Mouse (Mus musculus): Measurements from ENCODE around the gene Zfp978.
"Not testable (repeated sequence)": the region's sequence is repeated elsewhere in the genome, so short reads cannot be mapped to it uniquely, and the experiment has no call there.

The Zfp978 gene

DNA sequence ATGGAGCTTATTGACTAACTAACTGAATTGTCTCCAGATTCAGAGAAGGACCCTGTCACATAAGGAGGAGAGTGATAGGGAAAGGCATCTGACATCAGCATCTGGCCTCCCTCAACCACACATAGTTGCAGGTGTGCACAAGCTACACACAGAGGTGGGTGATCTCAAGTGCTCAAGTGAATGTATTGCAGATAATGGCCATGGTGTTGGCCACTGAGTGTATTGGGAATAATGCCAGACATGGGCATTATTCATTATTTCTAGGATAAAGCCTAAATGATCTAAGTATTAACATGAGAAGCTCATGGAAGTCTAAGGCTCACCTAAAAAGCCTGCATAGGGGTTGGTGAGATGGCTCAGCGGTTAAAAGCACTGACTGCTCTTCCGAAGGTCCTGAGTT is 10.6 kb upstream of the Zfp978 start:
- peak; percentile 20 to 59 for DNase-seq (ENCODE audit: low spot score in 2 of 2)

DNA sequence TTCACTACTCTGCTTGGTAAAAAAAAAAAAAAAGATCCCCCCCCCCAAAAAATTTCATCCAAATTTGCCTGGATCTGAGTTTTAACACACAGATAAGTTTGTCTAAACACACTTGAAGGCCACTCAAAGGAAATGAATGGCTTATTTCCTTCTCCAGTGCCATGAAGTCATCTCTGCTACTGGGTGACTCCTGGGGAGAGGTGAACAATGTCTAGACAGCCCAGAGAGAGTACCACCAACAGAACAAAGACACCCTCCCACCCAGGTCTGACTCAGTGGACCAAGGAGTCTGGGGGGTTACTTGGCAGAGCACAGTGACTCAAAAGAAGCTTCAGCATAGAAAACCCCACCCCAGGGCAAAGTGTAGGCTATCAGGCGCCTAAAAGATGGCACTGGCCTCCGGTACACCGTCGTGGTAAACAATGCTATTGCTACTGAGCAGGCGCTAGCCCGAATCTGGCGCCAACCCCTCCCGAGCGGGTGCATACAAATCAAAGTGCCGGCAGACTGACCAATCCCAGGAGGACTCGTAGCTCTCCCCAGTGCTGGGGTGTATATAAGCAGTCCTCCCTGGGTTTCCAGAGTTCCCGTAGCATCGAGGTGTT is 9.6 kb upstream of the Zfp978 start:
- DNase-seq (ENCODE audit: low spot score in 2 of 2), result peak; percentile 16 to 62

DNA sequence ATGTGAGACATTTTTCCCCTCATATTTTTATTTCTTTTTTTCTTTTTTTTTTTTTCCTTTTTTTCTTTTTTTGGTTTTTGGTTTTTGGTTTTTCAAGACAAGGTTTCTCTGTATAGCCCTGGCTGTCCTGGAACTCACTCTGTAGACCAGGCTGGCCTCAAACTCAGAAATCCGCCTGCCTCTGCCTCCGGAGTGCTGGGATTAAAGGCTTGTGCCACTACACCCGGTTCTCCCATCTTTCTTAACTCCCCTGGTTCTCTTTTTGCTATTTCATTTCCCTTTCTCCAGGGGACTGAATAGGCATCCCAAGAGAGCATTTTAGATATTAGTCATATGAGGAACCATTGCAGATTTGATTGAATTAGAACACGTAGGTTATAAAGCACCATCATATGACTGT is 7.5 kb upstream of the Zfp978 start:
- not testable (repeated sequence) for DNase-seq (ENCODE audit: low spot score in 2 of 2)

DNA sequence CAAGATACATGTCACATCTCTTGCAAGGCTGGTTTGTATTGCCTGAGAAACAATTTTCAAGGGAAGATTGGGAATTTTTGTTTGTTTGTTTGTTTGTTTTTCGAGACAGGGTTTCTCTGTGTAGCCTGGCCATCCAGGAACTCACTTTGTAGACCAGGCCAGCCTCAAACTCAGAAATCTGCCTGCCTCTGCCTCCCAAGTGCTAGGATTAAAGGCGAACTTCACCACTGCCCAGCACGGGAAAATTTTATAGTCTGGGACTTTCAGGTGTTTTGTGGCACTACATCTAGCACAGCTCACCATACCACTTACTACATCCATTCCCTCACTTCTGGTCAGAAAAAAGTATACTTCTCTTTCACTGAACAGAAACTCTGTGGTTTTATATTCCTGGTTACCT is 5.1 kb upstream of the Zfp978 start:
- DNase-seq (ENCODE audit: low spot score in 2 of 2), result not testable (repeated sequence)

DNA sequence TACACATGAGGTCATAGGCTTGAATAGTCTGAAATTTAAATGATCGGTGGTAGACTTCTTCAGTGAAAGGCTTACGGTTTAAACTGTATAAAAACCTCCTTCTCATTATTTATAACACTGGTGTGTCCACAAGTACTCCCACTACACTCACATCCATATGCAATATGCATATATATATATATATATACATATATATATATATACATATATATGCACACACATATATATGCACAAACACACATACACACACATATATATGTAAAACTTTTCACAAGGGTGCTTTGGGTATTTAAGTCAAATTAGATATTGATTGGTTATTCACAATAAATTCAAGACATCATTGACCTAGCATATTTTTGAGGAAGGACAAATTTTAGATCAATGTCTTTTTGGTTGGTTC is 3.9 kb upstream of the Zfp978 start:
- DNase-seq (ENCODE audit: low spot score in 2 of 2), result not testable (repeated sequence)

DNA sequence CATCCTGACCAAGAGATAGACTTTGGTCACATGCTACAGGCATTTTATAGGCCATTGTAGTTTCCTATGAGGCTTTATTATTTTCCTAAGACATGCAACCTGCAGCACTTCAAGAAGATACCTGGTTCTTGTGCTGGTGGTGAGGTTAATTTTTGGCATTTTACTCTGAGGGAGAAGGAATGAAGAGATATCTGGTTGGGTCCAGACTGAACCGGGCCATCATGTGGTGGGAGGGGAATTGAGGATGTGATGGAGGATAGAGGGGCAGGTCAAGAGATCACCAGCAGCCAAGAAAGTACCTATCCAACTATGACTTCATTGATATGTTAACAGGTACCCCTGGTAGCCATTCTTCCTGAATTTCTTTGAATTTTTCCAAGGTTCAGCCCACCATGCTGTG is 769 bp downstream of the Zfp978 start:
- DNase-seq (ENCODE audit: low spot score in 2 of 2), result not testable (repeated sequence)

DNA sequence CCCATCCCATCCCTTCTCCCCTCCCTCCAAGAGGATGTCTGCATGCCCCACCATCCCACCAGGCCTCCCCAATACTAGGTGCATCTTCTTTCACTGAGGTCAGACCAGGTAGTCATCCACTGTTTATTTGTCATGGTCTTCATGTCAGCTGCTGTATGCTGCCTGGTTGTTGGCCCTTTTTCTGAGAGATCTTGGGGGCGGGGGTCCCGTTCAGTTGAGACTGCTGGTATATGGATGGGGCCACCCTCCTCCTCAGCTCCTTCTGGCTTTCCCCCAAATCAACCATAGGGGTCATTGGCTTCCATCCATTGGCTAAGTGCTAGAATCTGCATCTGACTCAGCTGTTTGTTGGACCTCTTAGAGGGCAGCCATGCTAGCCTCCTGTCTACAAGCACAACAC is 8.5 kb downstream of the Zfp978 start:
- DNase-seq (ENCODE audit: low spot score in 2 of 2), result not testable (repeated sequence)

DNA sequence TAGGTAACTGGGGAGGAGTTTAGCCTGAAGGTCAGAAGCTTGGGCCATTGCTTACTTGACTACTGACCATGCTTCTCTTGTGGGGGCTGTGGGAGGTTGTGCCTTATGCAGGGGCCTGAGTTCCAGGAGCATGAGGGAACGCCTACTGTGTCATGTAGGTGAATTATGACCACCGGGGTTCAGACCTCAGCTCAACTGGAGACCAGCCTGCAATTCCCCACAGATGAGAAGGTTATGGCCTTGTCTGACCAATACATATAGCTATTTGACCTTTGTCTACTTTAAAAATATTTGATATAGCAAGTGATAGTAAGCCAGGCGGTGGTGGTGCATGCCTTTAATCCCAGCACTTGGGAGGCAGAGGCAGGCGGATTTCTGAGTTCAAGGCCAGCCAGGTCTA is 22.1 kb downstream of the Zfp978 start:
- DNase-seq (ENCODE audit: low spot score in 2 of 2), result peak in 1 of 2 experiments; percentile 58

DNA sequence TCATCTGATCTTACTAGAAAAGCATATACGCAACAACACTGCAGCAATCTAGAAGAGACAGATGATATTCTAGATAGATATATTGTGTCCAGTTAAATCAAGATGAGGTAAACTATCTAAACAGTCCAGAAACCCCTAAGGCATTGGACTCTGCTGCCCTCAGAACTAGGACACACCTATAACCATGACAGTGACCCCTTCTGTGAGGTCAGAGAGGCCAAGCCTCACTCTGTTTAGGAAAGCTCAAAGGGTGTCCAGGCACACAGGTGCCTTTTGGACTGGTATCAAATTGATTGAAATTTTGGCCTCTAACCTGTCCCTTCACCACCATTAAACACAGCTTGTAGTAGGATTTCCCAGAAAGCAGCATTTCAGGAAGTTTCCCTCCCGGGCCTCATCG is 36.1 kb downstream of the Zfp978 start:
- not testable (repeated sequence) for DNase-seq (ENCODE audit: low spot score in 2 of 2)

DNA sequence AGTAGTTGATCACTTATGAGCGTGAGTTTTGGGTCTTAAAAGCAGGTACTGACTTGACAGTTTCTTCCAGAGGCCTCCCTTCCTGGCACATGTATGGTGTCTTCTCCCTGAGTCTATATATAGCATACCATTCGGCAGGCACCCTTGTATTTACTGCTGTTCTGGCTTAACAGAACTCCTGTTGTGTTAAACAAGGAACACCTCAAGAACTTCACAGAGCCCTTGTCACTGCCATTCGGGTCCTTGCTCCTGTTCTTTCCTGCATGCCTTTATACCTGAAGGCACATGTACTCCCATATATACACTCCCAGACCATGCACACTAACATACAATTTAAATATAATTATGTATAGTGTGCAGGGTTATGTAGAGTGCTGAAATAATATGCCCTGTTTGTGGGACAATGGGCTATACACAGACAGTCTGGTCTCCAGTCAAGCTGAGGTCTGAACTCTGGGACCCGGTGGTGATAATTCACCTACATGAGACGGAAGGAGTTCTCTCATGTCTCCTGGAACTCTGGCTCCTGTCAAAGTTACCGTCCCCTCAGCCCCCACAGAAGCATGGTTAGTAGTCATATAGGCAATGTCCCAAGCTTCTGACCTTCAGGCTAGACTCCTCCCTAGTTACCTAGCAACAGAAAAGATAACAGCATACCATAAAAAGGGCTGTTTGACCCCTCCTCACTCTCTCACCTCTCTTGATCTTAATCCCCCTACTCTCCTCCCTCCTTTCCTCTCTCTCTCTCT is 37.0 kb downstream of the Zfp978 start:
- DNase-seq (ENCODE audit: low spot score in 2 of 2), result peak in 1 of 2 experiments; percentile 64

DNA sequence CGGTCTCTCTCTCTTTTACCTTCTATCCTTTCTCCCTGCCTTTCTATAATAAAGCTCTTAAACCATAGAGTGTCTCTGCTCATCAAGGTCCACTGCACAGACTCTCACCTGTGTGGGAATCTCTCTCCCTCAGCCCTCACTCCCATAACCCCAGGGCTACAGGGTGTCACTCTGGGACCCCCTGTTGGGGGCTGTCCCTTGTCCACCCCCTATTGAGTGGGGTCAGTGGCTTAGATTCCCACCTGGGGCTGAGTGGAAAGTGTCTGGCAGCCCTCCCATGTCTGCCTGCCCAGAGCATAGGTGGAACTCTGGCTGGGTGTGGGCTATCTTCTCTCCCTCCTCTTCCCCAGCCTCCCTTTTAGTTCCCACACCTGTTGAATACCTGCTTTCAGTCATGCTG is 37.6 kb downstream of the Zfp978 start:
- DNase-seq (ENCODE audit: low spot score in 2 of 2), result peak in 1 of 2 experiments; percentile 76

DNA sequence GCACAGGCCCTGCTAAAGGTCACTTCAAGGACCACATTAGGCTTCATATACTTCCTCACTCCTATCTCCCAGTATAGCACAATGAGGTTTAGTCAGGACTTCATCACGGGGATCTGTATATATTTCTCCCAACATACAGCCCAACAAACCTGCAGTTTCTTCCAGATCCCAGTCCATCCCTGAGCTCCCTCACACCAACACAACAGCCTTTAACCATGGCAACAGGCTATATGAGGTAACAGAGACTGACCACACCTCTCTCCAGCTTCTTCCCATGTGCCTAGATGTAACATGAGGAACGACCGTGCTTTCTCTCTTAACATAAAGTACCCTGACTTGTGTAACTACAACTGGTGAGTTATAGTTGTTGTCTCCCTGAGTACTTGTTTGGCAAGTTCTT is 38.4 kb downstream of the Zfp978 start:
- not testable (repeated sequence) for DNase-seq (ENCODE audit: low spot score in 2 of 2)

DNA sequence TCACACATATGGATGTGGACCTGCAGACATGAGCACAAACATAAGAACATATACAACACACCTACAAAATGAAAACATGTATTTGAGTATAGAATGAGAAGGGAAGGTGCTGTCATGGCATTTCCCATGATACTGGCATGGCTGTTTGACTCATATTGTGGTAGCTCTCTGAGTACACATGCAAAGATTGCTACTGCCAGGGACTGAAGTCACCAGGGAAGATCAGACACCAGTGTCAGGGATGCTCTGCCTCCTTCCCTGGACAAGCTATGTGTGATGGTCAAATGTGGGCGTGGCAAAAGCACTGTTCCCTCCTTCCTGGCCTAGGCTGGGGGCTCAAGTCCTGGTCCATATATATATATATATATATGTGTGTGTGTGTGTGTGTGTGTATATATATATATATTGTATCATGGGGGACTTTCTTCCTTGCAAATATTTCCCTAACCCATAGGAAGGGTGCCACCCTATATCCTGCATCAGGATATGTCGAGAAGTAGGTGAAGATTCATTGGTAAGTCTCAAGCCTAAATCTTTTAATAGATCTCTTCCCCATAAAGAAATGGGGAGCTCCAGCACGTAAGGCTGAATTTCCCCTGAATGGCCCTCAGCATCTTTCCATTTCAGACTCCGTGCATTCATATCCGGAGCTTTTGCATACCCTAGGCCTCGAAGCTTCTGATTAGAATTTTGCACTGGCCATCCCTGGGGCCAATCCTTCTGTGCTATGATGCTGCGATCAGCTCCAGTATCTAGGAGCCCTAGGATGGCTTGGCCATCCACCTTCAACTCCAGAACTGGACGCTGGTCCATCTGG is 39.1 kb downstream of the Zfp978 start:
- DNase-seq (ENCODE audit: low spot score in 2 of 2), result not testable (repeated sequence)

DNA sequence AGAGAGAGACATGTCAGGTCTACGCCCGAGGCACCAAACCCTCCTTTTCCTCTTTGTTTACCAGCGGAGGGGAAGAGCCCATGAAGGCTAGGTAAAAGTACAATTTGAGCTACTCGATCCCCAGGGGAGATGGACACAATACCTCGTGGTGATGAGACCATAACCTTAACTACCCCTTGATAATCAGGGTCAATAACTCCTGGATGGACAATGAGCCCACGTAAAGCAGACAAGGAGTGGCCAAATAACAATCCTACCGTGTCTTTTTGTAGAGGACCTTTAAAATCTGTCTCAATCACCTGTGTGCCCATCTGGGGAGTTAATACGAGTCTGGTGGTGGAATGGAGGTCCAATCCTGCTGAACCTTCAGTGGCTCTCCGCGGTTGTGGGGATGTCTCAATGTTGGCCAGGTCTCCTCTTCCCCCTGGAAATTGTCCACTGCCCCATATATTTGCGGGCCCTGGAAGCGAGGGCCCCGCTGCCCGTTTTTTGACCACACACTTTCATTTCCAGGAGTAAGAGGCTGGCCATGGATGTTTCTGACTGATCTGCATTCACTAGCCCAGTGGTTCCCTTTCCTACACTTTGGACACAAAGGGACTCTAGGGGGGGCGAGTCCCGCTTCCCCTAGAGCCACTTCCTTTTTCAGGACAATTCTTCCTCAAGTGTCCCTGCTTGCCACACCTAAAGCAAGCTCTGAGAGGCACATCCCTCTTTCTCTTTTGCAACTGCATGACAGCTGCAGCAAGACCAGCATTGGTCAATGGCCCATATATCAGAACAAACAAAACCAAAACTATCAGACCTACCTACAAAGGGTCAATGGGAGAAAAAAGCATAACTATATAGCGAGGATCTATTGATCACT is 40.0 kb downstream of the Zfp978 start:
- DNase-seq (ENCODE audit: low spot score in 2 of 2), result not testable (repeated sequence)

DNA sequence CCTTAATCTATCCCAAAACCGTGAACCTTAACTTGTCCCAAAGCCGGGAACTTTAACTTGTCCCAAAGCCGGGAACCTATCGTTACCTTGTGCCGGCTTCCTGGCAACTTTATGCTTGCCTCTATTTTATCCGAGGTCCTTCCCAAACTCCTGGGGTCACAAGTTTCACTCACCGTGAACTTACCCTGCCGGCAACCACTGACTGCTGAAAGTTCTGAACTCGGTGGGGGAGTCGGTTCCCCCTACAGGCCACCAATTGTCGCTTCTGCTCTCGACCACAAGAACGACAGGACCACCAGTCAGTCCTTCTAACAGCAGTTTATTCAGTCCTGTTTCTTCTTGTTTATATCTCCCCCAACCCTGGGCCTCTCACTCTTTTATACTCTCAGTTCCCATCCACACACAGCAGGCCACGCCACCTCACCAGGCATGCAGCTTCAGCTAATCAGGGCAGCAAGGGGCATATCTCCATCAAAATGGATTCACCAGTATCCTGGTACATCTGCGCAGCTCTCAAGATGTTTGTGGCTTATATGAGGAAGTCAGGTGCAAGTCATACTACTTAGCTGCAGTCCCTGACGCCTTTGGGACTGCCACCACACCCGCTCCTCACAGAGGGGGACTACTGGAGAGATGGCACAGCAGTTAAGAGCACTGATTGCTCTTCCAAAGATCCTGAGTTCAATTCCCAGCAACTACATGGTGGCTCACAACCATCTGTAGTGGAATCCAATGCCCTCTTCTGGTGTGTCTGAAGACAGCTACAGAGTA is 40.8 kb downstream of the Zfp978 start:
- DNase-seq (ENCODE audit: low spot score in 2 of 2), result peak in 1 of 2 experiments; percentile 74

DNA sequence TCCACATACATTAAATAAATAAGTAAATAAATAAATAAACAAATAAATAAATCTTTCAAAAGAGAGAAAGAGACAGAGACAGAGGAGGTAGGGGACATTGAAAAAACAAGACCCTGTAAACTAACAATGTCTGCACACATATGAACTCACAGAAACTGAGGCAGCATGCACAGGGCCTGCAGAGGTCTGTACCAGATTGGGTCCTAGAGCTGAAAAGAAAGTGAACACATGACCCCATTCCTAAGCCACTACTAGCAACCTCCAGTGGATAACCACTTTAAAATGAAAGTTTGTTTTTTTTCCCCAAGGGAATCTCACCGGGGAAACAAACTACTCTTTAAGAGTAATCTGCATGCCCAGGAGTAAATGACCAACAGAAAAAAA is 41.4 kb downstream of the Zfp978 start:
- DNase-seq (ENCODE audit: low spot score in 2 of 2), result not testable (repeated sequence)

DNA sequence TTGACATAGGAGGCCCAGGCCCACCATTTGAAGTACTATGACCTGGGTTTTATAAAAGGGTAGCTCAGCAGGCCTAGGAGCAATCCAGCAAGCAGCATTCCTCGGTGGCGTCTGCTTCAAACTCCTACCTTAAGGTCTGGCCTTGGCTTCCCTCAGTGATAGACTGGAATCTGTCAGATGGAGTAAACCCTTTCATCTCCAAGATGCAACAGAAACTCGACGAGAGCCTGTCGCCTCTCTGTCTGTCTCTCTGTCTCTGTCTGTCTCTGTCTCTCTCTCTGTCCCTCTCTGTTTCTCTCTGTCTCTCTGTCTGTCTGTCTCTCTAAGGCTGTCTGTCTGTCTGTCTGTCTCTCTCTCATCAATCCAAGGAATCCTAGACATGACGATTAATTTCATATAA is 42.4 kb downstream of the Zfp978 start:
- not testable (repeated sequence) for DNase-seq (ENCODE audit: low spot score in 2 of 2)

DNA sequence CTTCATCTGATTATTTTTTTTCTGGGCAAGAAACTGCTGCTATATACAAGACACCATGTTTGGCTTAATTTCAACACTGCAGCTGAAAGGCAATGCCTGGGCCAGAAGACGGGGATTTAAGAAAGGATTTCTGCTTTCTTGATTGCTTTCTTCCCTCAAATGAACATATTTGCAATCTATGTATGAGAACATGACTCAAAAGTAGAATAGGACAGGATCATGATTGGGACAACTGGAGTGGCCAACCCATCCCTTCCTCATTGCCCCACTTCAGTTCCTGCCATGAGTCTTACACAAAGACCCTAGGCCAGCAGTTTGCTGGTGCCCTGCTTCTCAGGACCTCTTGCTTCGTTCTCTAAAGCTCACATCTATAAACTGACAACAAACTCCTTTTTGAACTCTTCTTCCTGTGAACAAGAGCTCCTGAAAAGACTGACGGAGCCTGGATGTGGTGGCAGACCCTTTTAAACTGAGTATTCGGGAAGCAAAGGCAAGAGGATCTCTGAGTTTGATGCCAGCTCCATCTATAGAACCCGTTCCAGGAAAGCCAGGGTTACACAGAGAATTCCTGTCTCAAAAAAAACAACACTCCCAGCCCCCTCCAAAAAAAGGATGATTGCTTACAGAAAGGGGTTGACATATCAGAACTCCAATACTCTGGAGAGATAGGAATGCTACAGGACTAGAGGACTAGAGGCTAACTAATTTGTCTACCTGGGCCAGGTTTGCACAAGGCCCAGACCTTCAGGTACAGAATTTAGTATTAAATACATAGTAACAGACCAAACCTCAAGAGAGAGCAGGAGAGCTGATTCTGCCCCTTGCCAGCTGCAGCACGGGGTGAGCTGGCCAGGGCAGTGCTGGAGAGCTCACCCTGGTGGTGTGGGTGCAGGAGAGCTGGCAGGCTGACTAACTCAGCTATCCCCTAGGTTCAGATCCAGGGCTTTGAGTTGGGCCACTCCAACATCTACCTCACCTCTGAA is 43.1 kb downstream of the Zfp978 start:
- not testable (repeated sequence) for DNase-seq (ENCODE audit: low spot score in 2 of 2)

DNA sequence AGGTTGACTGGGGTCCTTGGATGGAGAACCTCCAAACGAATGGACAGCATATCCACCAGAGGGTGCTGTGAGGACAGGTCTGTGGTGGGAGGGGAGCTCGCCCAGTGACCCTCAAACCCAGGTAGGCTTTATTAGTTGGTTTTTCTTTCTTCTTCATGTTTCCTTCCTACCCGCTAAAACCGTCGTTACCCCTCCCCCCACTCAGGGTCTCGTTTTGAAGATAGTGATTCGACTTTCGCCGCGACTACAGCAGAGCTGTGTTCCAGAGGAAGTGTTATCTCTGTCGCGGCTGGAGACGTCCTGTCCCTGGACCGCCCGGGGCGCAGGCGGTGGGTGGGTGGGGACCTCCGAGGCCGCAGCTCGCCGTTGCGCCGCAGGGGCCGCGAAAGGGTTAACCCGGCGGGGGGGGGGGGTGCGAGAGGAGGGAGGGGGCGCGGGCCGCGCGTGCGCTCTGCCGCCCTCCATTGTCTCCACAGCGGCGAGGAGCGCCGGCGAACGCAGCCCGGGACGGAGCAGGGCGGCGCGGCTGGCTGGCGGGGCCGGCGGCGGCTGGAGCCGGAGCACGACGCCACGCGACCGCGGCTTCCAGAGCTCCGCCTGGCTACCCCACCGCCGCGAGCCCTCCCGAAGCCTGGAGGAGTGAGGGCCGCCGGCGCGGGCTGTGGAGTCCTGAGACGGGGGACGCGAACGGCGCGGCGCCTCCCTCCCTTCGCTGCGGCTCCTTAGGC is 45.8 kb downstream of the Zfp978 start:
- DNase-seq (ENCODE audit: low spot score in 2 of 2), result no peak

Measured in urinary bladder, postnatal 4 days (tissue).